Mouse (Mus musculus) kidney, embryonic 15.5 days (tissue): Measurements from ENCODE around the gene Adamtsl3. TPM values are rescaled to one million over a fixed set of nuclear protein-coding genes. Genes with fewer than 3 reads are reported as not detected.

Experiments
- ATAC-seq: fragments of 200-750 bp; cut with Nextera tagmentation; replicated peaks from 2 replicates; pipeline ENCODE4 v1.8.0; 2017; ENCODE audit warnings: moderate TSS enrichment; ENCODE audit not compliant: low FRiP score
- H3K27ac ChIP-seq: fragments of 300-500 bp; sonication (generic); 2 replicates; pipeline ENCODE4 v1.5.1; 2015; ENCODE audit warnings: mild to moderate bottlenecking, inconsistent platforms
- H3K27me3 ChIP-seq: fragments of 300-500 bp; sonication (generic); 2 replicates; pipeline ENCODE4 v1.6.1; 2015; ENCODE audit warnings: inconsistent platforms
- H3K36me3 ChIP-seq: fragments of 300-500 bp; sonication (generic); 2 replicates; pipeline ENCODE4 v1.6.1; 2015; ENCODE audit warnings: inconsistent platforms
- H3K4me1 ChIP-seq: fragments of 300-500 bp; sonication (generic); 2 replicates; pipeline ENCODE4 v1.6.1; 2015; ENCODE audit warnings: inconsistent platforms
- H3K4me2 ChIP-seq: fragments of 300-500 bp; sonication (generic); 2 replicates; pipeline ENCODE4 v1.6.1; 2015; ENCODE audit warnings: moderate library complexity, mild to moderate bottlenecking, inconsistent platforms
- H3K4me3 ChIP-seq: fragments of 300-500 bp; sonication (generic); replicated peaks from 2 replicates; pipeline ENCODE4 v1.5.1; 2015; ENCODE audit warnings: mild to moderate bottlenecking, inconsistent platforms
- H3K9ac ChIP-seq: fragments of 300-500 bp; sonication (generic); 2 replicates; pipeline ENCODE4 v1.6.1; 2015; ENCODE audit warnings: mild to moderate bottlenecking, inconsistent platforms
- H3K9me3 ChIP-seq: fragments of 300-500 bp; sonication (generic); replicated peaks from 2 replicates; pipeline ENCODE4 v1.6.1; 2016; ENCODE audit warnings: inconsistent platforms
- WGBS: fragments of 180-500 bp; shearing (Covaris S2); methylation state at CpG from one replicate; pipeline ENCODE4 v1.1.7; 2015; ENCODE audit warnings: mixed read lengths; 5-methylcytosine and 5-hydroxymethylcytosine counted together
- polyA plus RNA-seq: library from polyadenylated mRNA; unstranded; fragments of >200 nt; fragmentation: Nextera tagmentation; extraction: Ambion mirVana; gene quantifications from 2 replicates; pipeline ENCODE4 v1.2.1, GENCODE M21; 2015

The Adamtsl3 gene
- polyA plus RNA-seq, 1 experiment from 2014 or later: 0.43 TPM

DNA sequence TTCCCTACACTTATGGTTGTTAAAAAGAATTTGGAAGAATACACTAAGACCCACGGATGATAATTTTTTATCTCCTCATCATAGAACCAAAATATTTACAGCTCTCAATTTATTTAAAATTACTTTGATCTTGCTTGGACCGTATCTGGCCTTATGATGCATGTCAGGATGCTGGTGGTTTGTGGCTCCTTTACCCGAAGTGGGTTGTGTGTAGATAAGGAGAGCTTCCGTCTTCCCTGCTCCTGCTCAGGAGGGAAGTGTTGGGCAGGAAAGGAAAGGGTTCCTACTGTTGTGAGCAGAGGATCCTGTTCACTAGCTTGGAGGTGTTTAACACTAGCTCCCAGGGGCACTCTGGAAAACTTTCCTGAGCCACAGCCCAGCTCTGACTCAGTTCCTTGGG is 94.0 kb downstream of the Adamtsl3 start:
- Histone ChIP-seq H3K9ac (no peak overlapping the region), H3K9me3 (no peaks in the 10 kb centered on the region), H3K27ac (no peak overlapping the region), H3K4me2 (no peak overlapping the region), H3K4me3 (no peak overlapping the region), H3K36me3 (no peaks in the 10 kb centered on the region), H3K27me3 (no peaks in the 10 kb centered on the region), H3K4me1 (no peaks in the 10 kb centered on the region)
- 71% methylated on average over 4 of the region's 4 CpGs for WGBS
- ATAC-seq: no peak

GRCm38 (mm10) chr7:82431572-82431971 is 96.1 kb downstream of the Adamtsl3 start:
- no peak overlapping the region for H3K9ac ChIP-seq
- H3K4me3 ChIP-seq: no peak overlapping the region
- ATAC-seq: no peak
- 34% methylated on average over 2 of the region's 2 CpGs for WGBS
- no peaks in the 10 kb centered on the region for H3K4me1 ChIP-seq
- no peaks in the 10 kb centered on the region for H3K27me3 ChIP-seq
- H3K9me3 ChIP-seq: no peaks in the 10 kb centered on the region
- no peak overlapping the region for H3K27ac ChIP-seq
- H3K36me3 ChIP-seq: no peaks in the 10 kb centered on the region
- no peak overlapping the region for H3K4me2 ChIP-seq

DNA sequence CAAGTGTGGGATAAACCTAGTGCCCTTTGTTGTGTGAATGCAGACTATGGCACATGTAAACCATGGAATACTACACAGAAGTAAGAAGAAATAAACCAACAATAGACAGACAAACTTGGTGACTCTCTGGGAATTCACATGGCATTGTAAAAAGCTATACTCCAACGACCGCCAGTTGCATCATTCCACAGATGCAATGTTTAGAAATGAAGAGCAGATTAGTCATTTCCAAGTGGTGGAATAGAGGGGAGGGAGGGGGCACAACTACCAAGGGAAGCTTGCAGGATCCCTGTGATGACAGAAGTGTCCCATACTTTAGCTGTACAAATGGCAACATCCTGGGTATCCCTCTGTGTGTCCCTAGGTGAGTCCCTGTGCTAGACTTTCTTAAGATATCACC is 97.7 kb downstream of the Adamtsl3 start:
- Histone ChIP-seq H3K9ac (no peak overlapping the region), H3K27me3 (no peaks in the 10 kb centered on the region), H3K4me3 (no peak overlapping the region), H3K9me3 (no peaks in the 10 kb centered on the region), H3K36me3 (no peaks in the 10 kb centered on the region), H3K27ac (no peak overlapping the region), H3K4me2 (no peak overlapping the region), H3K4me1 (no peaks in the 10 kb centered on the region)
- 87% methylated on average over 2 of the region's 2 CpGs for WGBS
- ATAC-seq: no peak

DNA sequence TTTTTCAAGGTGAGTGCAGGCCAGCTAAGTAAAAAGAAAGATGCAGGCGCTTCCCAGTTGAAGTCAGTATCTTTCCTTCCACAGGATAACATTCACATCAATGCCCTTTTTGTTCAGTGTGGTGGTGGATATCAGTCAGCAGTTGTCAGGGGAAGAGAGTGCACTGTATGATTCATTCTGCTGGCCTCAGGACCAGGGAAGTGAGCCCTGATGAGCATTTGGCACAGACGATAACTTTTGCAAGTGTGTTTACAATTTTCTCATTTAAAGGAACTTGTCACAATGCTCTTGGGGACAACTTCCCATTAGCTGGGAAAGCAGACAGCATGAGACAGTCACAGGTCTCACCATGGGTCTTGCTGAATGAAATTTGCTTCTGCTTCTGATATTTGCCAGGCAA is 122.9 kb downstream of the Adamtsl3 start:
- no peaks in the 10 kb centered on the region for H3K4me1 ChIP-seq
- no peaks in the 10 kb centered on the region for H3K36me3 ChIP-seq
- H3K9ac ChIP-seq: no peak overlapping the region
- ATAC-seq: no peak
- no peak overlapping the region for H3K27ac ChIP-seq
- WGBS: 80% methylated on average over 2 of the region's 2 CpGs
- H3K4me3 ChIP-seq: no peak overlapping the region
- H3K9me3 ChIP-seq: no peaks in the 10 kb centered on the region
- no peak overlapping the region for H3K4me2 ChIP-seq
- no peaks in the 10 kb centered on the region for H3K27me3 ChIP-seq

GRCm38 (mm10) chr7:82462921-82463523 is 127.5 kb downstream of the Adamtsl3 start:
- no peak overlapping the region for H3K9ac ChIP-seq
- ATAC-seq: no peak

DNA sequence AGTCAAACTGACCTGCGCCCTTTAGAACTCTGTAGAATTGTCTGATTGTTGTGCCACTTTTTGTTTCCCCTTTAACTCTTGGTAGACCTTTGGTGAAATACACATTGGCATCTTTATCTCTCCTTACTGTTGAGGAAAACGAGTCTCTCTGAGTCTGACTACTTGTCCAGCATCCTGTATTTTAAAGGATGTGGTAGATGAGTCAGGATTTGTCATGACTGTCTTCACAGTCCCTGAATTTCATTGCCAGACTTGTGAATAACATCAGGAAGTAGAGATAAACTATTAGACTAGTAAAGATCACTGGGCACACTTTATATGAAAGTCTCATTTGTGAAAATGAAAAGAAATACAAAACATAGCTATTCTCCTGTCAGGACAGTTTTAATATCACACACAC is 128.9 kb downstream of the Adamtsl3 start:
- WGBS: 79% methylated on average over 2 of the region's 2 CpGs
- no peaks in the 10 kb centered on the region for H3K27me3 ChIP-seq
- H3K9me3 ChIP-seq: no peaks in the 10 kb centered on the region
- H3K27ac ChIP-seq: no peak overlapping the region
- no peaks in the 10 kb centered on the region for H3K36me3 ChIP-seq
- no peak for ATAC-seq
- H3K4me1 ChIP-seq: no peaks in the 10 kb centered on the region
- H3K4me3 ChIP-seq: no peak overlapping the region
- no peak overlapping the region for H3K9ac ChIP-seq
- no peak overlapping the region for H3K4me2 ChIP-seq

More at GRCm38 (mm10) chr7:82462921-82463523, 127.5 kb downstream of the Adamtsl3 start:
- Histone ChIP-seq H3K4me2 (no peak overlapping the region), H3K27ac (no peak overlapping the region), H3K36me3 (no peaks in the 10 kb centered on the region), H3K4me3 (no peak overlapping the region), H3K27me3 (no peaks in the 10 kb centered on the region), H3K9me3 (no peaks in the 10 kb centered on the region), H3K4me1 (no peaks in the 10 kb centered on the region)
- WGBS: 88% methylated on average over 10 of the region's 10 CpGs

DNA sequence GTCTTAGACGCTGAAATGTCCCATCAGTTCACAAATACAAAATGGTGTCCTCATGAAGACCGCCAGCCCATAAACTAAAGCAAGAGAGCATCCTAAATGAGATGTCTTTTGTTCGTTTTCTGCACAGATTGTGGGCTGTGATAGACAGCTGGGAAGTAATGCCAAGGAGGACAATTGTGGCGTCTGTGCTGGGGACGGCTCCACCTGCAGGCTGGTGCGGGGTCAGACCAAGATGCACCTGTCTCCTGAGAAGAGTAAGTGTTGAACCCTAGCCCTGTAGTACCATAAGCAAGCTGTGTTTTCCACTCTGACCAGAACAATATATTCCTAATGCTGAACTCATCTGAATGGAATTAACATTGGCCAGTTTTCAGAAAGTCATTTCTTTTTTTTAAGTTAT is 129.9 kb downstream of the Adamtsl3 start:
- no peak overlapping the region for H3K27ac ChIP-seq
- 70% methylated on average over 6 of the region's 6 CpGs for WGBS
- ATAC-seq: no peak

GRCm38 (mm10) chr7:82476441-82477221 is 141.1 kb downstream of the Adamtsl3 start:
- Histone ChIP-seq H3K27ac (no peak overlapping the region), H3K4me2 (no peak overlapping the region), H3K36me3 (no peaks in the 10 kb centered on the region), H3K9me3 (no peaks in the 10 kb centered on the region), H3K9ac (no peak overlapping the region), H3K4me3 (no peak overlapping the region), H3K4me1 (no peaks in the 10 kb centered on the region), H3K27me3 (no peaks in the 10 kb centered on the region)
- WGBS: 85% methylated on average over 16 of the region's 16 CpGs
- ATAC-seq: no peak

More for the DNA sequence above, 129.9 kb downstream of the Adamtsl3 start:
- Histone ChIP-seq H3K9ac (no peak overlapping the region), H3K27me3 (no peaks in the 10 kb centered on the region), H3K9me3 (no peaks in the 10 kb centered on the region), H3K36me3 (no peaks in the 10 kb centered on the region), H3K4me1 (no peaks in the 10 kb centered on the region), H3K4me2 (no peak overlapping the region), H3K4me3 (no peak overlapping the region)

DNA sequence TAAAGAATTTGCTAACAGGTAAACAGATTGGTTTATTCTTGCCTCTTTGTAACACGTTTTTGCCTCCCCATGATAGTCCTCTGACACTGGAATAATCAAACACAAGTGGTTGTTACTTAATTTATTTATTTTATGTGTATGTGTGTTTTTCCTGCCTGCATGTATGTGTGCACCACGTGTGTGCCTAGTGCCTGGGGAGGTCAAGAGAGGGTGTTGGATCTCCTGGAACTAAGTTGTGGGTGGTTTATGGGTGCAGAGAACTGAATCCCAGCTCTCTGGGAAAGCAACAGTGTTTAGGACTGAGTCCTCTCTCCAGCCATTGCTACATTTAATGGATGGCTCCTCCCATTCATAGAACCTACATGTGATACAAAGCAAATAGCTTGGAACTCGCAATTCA is 143.0 kb downstream of the Adamtsl3 start:
- H3K27ac ChIP-seq: no peak overlapping the region
- no peaks in the 10 kb centered on the region for H3K9me3 ChIP-seq
- ATAC-seq: no peak
- H3K36me3 ChIP-seq: no peaks in the 10 kb centered on the region
- H3K4me3 ChIP-seq: no peak overlapping the region
- H3K27me3 ChIP-seq: no peaks in the 10 kb centered on the region
- no peak overlapping the region for H3K9ac ChIP-seq
- 79% methylated on average over 3 of the region's 3 CpGs for WGBS
- no peaks in the 10 kb centered on the region for H3K4me1 ChIP-seq
- no peak overlapping the region for H3K4me2 ChIP-seq

DNA sequence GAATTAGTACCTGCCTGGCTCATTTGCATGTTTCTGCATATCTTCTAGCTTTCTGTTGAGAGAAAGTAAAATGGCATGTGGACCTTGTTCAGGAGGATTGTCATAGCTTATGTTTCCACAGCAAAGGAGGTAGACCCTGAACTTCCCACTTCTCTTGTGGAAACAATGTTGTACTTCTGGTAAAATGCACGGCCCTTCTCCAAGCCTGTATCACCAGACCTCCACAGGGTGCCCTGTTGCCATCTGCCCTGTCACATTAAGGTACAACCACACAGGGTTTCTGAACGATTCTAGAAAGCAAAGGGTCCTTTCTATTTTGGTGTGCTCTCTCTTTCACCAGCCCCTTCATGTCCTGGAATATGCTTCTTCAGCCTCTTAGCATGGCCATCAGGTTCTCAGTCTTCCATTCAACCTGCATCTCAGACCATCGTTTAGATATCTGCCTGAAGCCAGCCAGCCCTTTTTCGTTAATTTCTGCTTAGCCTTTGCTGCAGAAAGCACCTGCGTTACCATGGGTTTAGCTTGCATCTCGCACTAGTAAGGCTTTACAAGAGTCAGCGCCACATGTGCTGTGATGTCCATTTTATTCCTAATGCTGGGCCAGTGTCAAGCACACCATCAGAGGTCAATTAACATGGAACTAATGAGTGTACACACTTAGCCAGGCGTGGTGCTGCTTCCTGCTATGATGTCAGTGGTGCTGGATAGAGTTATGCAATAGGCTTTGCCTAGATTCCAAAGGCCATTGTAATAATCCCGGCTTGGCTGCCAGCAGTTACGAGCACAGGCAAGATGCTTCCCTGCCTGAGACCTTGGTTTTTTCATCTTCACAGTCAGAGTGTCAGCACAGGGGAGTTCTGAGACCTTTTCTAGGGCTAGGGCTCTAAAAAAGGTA is 143.6 kb downstream of the Adamtsl3 start:
- Histone ChIP-seq H3K36me3 (no peaks in the 10 kb centered on the region), H3K9ac (no peak overlapping the region), H3K4me2 (no peak overlapping the region), H3K9me3 (no peaks in the 10 kb centered on the region), H3K27ac (no peak overlapping the region), H3K27me3 (no peaks in the 10 kb centered on the region), H3K4me1 (no peaks in the 10 kb centered on the region), H3K4me3 (no peak overlapping the region)
- WGBS: 82% methylated on average over 10 of the region's 10 CpGs
- no peak for ATAC-seq

GRCm38 (mm10) chr7:82483426-82483825 is 147.9 kb downstream of the Adamtsl3 start:
- Histone ChIP-seq H3K4me2 (no peak overlapping the region), H3K27ac (no peak overlapping the region), H3K36me3 (no peaks in the 10 kb centered on the region), H3K4me1 (no peaks in the 10 kb centered on the region), H3K9ac (no peak overlapping the region), H3K4me3 (no peak overlapping the region), H3K9me3 (no peaks in the 10 kb centered on the region), H3K27me3 (no peaks in the 10 kb centered on the region)
- ATAC-seq: no peak
- 85% methylated on average over 3 of the region's 3 CpGs for WGBS

DNA sequence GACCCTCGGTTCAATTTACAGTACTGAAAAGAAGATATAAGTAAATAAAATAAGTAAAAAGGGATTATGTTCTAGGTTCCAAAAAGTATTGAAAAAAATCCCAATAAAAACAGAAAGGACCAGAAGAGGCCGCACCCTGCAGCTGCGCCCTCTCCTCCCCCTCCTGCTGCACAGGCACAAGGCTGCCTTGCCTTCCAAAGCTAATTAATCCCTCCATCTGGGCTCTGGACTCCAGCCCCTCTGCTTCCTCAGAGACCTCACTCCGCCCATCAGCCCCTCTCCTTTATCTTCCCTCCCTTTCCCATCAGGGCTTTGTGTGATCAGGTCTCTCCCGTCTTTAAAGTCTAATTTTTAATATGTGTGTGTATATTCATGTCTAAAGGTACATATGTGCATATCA is 149.3 kb downstream of the Adamtsl3 start:
- Histone ChIP-seq H3K4me2 (no peak overlapping the region), H3K9me3 (no peaks in the 10 kb centered on the region), H3K27me3 (no peaks in the 10 kb centered on the region), H3K4me3 (no peak overlapping the region), H3K9ac (no peak overlapping the region), H3K27ac (no peak overlapping the region), H3K36me3 (no peaks in the 10 kb centered on the region), H3K4me1 (no peaks in the 10 kb centered on the region)
- WGBS: 52% methylated on average over 5 of the region's 5 CpGs
- no peak for ATAC-seq
